Mouse (Mus musculus): ENCODE measurements around the gene Commd2. TPM values are rescaled to one million over a fixed set of nuclear protein-coding genes. Genes with fewer than 3 reads are reported as not detected.

Gene Commd2
- total RNA-seq (2021): 10 to 100 TPM; 13.8 to 14.2 TPM

DNA sequence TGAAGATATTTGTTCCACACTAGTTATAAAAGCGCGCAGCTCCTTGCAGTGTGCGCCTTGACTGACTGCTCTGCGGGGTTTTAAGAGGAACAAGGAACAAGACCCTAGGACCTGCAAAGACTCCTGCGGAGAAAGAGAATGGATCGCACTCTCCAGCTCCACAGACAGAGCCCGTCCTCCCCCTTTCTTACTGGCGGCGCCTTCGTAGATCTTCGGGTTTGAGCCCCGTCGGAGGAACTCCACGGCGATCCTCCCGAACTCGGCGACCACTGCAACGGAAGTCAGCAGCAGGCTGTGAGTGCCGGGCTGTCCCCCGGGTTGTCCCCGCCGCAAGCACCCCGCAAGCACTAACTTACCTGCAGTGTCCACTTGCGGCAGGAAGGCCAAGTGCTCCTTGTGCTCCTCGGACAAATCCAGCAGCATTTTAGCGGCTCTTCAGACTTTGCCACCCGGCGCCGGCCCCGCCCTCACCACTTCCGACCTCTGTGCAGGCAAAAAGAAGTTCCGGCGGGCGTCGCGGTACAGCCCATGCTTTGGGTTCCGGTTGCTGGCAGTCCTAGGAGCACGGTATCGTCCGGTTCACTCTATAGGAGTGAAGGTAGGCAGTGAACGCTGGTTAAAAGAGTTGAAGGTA lies at the start of gene Commd2:
TSS of gene Commd2 (minus strand) at position 485 of the 634 bp plus-strand sequence.
- intact Hi-C loops (cut with DNase I): no loop called here
- DNase-seq (ENCODE audit: low spot score): peak; percentile 63

DNA sequence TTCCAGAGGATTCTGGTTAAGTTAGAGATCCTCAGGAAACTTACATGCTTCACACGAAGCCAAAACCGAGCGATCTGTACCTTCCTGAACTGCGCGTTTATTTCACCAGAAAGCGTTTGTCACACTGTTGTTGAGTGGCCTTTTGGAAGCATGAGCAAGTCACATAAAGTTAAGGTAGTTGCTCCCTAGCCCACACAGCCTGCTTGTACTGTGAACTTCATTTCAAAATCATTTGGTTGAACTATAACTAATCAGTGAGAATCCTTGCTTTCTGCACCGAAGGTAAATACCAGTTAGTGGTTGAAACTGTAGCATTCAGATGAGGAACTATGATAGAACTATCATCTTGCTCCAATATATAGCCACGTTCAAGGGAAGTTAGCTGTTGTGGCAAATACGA lies 45.3 kb upstream of the Commd2 start:
- no peak for DNase-seq (ENCODE audit: low spot score)
- intact Hi-C loops (cut with DNase I): no loop called here

- intact Hi-C loops (cut with DNase I): no loop called here
- DNase-seq (ENCODE audit: low spot score): no peak
These were observed 44.7 kb upstream of the Commd2 start for GRCm38 (mm10) chr3:57696249-57696648.

DNA sequence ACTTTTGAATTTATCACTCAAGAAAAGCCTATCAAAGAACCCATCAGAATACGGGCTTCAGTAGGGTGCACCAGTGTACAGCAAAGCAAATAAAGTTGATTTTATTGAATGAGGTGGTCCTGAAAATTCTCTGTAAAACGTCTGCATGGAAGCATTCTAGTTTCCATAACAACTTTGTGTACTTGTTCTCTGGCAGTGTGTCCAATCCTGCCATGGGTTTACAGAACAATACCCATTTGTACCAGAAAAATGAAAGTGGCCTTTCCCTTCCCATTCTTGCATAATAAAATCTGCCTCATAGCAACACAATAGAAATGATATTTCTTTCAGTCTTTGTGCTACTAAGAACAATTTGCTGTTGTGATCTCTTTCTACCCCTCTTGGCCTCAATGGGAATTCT lies 41.2 kb upstream of the Commd2 start, which contains the start of gene Ankub1:
TSS of gene Ankub1 (minus strand) at position 81 of the 400 bp plus-strand sequence.
- intact Hi-C loops (cut with DNase I): no loop called here
- DNase-seq (ENCODE audit: low spot score): no peak

GRCm38 (mm10) chr3:57691772-57692171 lies 40.3 kb upstream of the Commd2 start:
- intact Hi-C loops (cut with DNase I): no loop called here

DNA sequence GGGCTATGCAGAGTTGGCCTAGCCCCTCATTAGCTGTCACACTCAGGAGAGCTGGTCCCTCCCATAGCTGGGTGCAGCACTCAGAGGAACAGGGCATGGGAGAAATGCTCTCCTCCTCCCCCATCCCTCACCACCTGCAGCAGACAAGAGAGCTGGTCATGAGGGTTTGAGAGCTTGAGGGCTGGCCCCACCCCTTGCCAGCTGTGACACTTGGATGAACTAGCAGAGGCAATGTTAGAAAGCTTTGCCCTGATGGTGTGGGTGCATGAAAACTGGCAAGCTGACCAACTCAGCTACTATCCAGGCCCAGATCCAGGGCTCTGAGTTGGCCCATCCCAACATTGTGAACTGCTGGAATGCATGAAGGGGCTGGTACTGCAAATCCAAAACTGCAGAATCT lies 26.3 kb upstream of the Commd2 start:
- no peak for DNase-seq (ENCODE audit: low spot score)
- intact Hi-C loops (cut with DNase I): no loop called here

More at GRCm38 (mm10) chr3:57691772-57692171, 40.3 kb upstream of the Commd2 start:
- no peak for DNase-seq (ENCODE audit: low spot score)

- no peak for DNase-seq (ENCODE audit: low spot score)
- intact Hi-C loops (cut with DNase I): no loop called here
These were observed 22.6 kb upstream of the Commd2 start for GRCm38 (mm10) chr3:57674075-57674474.

GRCm38 (mm10) chr3:57673586-57673985 lies 22.1 kb upstream of the Commd2 start:
- intact Hi-C loops (cut with DNase I): no loop called here
- DNase-seq (ENCODE audit: low spot score): no peak

DNA sequence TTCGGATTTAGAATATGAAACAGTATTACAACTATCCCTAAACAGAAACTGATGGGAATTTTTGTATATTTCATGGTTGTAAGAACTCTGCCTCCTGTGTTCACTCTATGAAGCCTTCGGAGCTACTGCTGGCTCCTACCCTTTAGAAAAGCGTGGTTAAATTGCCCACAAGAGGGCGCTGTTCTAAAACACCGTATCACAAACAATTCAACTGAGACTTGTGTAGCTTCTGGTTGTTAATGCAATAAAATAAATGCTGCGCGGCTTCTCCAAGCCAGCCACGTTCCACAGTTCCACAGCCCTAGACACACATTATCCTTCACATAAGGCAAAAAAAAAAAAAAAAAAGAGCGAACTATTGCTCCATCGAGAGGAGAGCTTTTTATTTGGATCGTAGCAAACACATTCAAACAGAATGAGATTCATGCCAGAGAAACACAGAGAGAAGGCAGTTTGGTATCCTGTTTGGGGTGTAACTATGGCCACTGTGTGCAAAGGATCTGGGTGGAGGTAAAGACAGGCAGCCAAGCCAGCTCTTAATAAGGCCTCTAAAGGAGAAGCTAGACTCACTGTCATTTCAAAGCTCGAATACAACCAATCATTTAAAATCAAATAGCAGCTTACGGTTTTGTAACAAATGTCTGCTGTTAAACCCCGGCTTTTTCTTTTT lies 15.7 kb upstream of the Commd2 start:
- no peak for DNase-seq (ENCODE audit: low spot score)
- intact Hi-C loops (cut with DNase I): loop anchor here (2.0 to 10.0 kb wide), 4 partner anchors 65 to 456 kb away; partner anchors contain the start of gene Pfn2

DNA sequence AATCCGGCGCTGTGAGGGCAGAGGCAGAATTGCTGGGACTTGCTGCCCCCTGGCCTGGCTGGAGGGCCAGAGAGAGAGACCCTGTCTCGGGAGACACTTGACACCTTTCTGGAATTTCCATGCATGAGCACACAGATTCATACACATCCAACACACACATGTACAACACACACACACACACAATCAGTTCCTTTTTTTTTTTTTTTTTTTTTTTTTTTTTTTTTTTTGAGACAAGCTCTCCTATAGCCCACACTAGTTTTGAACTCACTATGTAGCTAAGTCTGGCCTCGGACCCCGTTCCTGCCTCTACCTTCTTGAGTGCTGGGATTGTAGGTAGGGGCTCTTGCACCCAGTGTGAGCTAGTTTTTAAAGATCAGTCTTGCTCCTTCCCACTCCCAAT lies 14.4 kb upstream of the Commd2 start:
- intact Hi-C loops (cut with DNase I): loop anchor here (2.0 to 10.0 kb wide), 4 partner anchors 66 to 457 kb away; partner anchors contain the start of gene Pfn2
- DNase-seq (ENCODE audit: low spot score): no peak

GRCm38 (mm10) chr3:57664682-57665081 lies 13.2 kb upstream of the Commd2 start:
- intact Hi-C loops (cut with DNase I): loop anchor here (5.0 to 10.0 kb wide), 2 partner anchors 68 to 180 kb away; partner anchors contain the start of gene Pfn2
- DNase-seq (ENCODE audit: low spot score): no peak

GRCm38 (mm10) chr3:57663731-57664130 lies 12.2 kb upstream of the Commd2 start:
- intact Hi-C loops (cut with DNase I): loop anchor here (10.0 kb wide), 1 partner anchor 181 kb away; the partner anchor contains the start of gene Pfn2
- DNase-seq (ENCODE audit: low spot score): no peak

GRCm38 (mm10) chr3:57658608-57659007 lies 7.1 kb upstream of the Commd2 start:
- DNase-seq (ENCODE audit: low spot score): no peak
- intact Hi-C loops (cut with DNase I): no loop called here

- intact Hi-C loops (cut with DNase I): no loop called here
- DNase-seq (ENCODE audit: low spot score): no peak
These were observed 2.1 kb upstream of the Commd2 start for GRCm38 (mm10) chr3:57653646-57654045.

DNA sequence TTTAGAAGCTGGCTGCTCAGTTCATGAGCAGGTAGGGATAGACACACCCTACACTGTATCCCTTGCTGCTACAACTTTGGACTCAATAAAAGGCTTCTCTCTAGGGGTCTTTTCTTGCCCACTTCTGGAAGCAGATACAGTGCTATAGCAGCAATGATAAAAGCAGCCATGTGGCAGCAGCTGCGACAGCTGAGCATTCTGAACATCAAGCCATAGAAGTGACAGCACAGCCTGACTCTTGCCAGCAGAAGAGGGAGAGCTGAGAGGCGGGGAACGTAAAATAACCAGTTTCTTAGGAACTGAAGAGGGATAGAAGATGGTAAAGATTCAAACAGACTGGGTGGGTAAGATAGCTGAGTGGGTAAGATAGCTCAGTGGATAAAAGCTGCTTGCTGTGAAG lies 970 bp upstream of the Commd2 start:
- DNase-seq (ENCODE audit: low spot score): no peak
- intact Hi-C loops (cut with DNase I): no loop called here

DNA sequence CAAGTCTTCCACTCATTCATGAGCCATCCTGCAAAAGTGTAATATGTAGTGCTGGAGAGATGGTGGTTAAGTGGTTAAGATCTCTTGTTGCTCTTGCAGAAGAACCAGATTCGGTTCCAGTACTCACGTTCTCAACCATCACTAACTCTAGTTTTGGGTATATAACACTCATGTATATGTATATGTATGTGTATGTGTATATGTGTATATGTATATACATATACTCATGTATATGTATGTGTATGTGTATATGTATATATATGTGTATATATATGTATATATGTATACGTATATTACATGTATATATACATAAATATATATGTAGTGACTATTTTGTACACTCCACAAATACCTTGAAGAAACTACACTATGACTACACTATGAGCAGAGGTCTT lies 347 bp upstream of the Commd2 start:
- DNase-seq (ENCODE audit: low spot score): no peak
- intact Hi-C loops (cut with DNase I): no loop called here

DNA sequence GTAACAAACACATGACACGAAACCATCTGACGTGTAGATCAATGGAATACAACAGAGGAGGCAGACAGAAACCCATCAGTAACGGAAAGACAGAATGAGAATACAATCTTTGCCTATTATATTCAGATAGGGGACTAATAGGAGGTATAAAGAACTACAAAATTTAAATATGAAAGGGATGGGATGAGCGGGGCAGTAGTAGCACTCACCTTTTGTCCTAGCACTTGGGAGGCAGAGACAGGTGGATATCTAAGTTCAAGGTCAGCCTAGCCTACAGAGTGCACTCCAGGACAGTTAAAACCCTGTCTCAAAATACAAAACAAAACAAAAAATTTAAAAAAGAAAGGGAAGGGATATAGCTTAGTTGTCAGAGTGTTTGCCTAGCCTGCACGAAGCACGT lies 8.3 kb downstream of the Commd2 start:
- intact Hi-C loops (cut with DNase I): no loop called here
- DNase-seq (ENCODE audit: low spot score): no peak

DNA sequence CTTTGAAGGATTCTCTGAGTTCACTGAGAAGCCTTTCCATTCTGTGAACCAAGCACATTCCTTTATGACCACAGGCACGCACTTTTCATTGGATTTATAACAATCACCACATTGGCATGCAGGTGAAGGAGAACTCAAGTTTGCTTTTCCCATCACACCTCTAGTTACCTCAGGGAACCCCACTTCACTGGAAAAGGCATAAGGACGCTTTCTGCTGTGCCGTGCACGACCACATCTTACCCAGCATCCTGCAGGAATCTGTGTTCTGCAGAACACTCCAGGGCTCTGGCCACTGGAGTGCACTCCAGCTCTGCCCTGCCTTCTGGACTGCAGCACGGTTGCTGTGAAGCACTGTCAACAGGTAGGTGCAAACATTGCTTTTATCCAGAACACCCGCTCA lies 13.9 kb downstream of the Commd2 start:
- intact Hi-C loops (cut with DNase I): no loop called here
- no peak for DNase-seq (ENCODE audit: low spot score)

DNA sequence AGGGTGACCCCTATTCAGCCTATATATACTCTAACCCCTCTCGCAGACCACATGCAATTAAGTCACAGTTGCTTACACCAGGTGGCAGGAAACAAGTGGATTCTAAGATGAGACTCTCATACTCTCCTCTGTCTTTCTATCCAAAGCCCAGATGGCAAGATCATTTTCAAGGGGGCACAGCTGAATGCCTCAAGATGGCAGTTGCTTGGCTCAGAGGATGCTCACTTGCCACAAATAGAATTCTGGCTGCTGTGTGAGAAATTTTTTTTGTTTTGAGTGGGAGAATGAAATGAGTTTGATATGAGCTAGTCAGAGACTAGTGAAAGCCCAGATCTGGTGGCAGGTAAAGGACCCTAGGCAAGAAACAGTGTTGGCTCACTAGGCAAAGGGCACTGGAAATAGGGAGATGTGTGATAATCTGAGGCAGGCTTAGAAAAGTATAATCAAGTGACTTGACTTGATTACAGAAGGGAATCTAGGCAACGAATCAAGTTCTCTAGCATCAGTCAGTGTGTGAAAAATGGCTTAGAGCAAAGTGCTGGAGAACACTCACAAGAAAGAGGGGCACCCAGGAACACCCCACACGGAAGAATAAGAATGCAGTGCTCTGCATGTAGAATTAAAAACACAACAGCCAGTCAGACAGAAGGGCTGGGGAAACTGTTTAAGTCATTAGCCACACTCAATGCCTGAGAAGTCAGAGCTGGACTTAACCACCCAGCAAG lies 16.6 kb downstream of the Commd2 start:
- intact Hi-C loops (cut with DNase I): no loop called here
- DNase-seq (ENCODE audit: low spot score): no peak

GRCm38 (mm10) chr3:57626954-57627513 lies 24.5 kb downstream of the Commd2 start:
- intact Hi-C loops (cut with DNase I): no loop called here
- no peak for DNase-seq (ENCODE audit: low spot score)

Measured in heart, postnatal 25 days (tissue).